Mouse (Mus musculus): Measurements from ENCODE around the gene Hpse2. TPM values are rescaled to one million over a fixed set of nuclear protein-coding genes. Genes with fewer than 3 reads are reported as not detected.
A peak's percentile ranks its signal among the peaks of the same experiment; 100 is the strongest.
"Not testable (repeated sequence)": the region's sequence is repeated elsewhere in the genome, so short reads cannot be mapped to it uniquely, and the experiment has no call there.

The Hpse2 gene
- polyA plus RNA-seq, 1 experiment from 2014 or later: 0.05 TPM

DNA sequence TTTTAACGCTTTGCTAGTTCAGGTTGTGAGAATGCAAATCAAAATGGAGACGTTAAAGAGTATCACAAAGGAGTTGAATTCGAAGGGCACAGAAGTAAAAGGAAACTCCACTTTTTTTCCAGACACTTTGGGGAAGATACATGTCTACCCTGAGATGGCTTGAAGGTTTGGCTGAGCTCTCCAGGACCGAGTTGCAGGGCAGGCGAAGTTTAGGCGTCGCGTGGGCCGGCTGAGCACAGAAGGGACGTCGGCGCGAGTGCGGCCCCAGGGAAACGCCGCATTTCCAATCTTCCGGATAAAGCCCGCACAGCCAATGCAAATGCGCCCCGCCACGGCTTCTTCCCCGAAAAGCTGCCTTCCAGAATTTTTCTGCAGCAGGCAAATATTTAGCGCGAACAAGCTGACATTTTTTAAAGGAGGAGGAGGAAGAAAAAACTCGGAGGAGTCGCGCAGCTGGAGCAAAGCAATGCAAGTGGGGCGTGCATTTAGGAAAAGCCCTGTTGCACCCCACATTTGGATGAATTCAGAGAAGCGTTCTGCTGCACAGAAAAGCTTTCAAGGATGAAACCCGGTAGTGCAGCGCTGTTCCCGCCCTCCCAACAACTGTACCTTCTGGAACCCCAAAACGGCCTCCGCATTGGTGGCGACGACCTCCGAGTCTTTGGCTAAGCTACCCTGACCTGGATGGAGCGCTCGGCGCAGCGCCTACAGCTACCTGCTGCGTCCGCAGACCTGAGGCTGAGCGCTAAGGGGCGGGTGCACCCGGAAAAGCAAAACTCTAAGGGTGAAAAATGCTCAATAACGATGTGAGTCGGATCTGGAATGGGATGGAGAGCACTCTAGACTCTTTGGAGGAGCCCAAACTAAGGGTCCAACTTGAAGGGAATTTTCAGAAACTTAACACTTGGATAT lies 1.9 kb downstream of the Hpse2 start:
- peaks cover 63% of the 10 kb centered on the region for H3K27me3 ChIP-seq (replicated peaks; ENCODE audit: control insufficient read depth, insufficient read depth, low read length)
- DNase-seq (ENCODE audit: low spot score): peak; percentile 44
- H3K9me3 ChIP-seq (ENCODE audit: control insufficient read depth, low read length): no peaks in the 10 kb centered on the region
- no peak for ATAC-seq (replicated peaks; ENCODE audit: low FRiP score)
- no peaks in the 10 kb centered on the region for H3K36me3 ChIP-seq (ENCODE audit: control insufficient read depth, insufficient read depth, low read length)
- peak overlapping the region; percentile 29 for H3K4me3 ChIP-seq (ENCODE audit: low read depth, low read length)
- WGBS: under 1% methylated on average over 48 of the region's 48 CpGs
- H3K4me2 ChIP-seq: peak overlapping the region; percentile 51
- no peak overlapping the region for H3K27ac ChIP-seq (ENCODE audit: low read depth, low read length)
- H3K4me1 ChIP-seq (replicated peaks; ENCODE audit: control insufficient read depth, insufficient read depth, low read length): no peaks in the 10 kb centered on the region
- H3K9ac ChIP-seq (ENCODE audit: low read depth, low read length): no peak overlapping the region

DNA sequence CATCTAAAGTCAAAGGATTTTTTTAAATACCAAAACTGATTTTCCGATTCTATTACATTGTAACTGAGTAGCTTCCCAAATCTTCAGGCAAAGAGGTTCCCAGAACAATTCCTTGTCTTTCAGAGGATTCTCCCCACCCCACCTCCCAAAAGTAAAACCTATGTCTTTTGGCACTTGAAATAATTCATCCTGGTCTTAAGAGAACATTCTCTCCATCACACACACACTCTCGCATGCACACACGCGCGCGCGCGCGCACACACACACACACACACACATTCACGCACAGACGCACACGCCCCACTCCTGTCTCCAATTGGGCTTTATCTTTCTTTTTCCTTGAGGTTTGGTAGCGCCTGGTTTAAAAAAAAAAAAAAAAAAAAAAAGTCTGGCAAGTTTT lies 2.7 kb downstream of the Hpse2 start:
- Histone ChIP-seq H3K27ac (ENCODE audit: low read depth, low read length) (no peak overlapping the region), H3K4me2 (peak overlapping the region; percentile 52), H3K4me3 (ENCODE audit: low read depth, low read length) (no peak overlapping the region), H3K27me3 (replicated peaks; ENCODE audit: control insufficient read depth, insufficient read depth, low read length) (peaks cover 63% of the 10 kb centered on the region), H3K9ac (ENCODE audit: low read depth, low read length) (no peak overlapping the region), H3K4me1 (replicated peaks; ENCODE audit: control insufficient read depth, insufficient read depth, low read length) (no peaks in the 10 kb centered on the region), H3K9me3 (ENCODE audit: control insufficient read depth, low read length) (no peaks in the 10 kb centered on the region), H3K36me3 (ENCODE audit: control insufficient read depth, insufficient read depth, low read length) (no peaks in the 10 kb centered on the region)
- no peak for DNase-seq (ENCODE audit: low spot score)
- no peak for ATAC-seq (replicated peaks; ENCODE audit: low FRiP score)
- 5% methylated on average over 13 of the region's 13 CpGs for WGBS

DNA sequence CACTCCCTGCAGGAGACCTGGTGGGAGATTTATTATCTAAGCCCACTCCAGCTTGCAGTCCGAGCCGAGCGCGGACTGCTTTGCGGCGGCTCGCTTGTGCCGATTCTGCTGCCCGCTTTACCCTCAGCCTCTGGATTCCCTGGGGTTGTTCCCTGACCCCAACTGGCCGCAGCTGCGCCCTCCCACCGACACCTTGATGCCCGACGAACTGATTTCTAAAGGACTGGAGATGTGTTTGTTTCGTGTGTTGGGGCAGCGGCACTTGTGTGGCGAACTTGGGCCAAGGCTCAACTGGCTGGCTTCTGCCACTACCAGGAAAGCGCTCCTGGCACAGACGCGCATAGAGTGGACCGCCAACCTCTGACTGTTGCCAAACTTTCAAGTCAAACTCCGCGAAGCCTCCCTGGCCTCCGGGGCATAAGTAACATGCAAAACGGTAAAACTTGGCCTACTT lies 3.1 kb downstream of the Hpse2 start:
- Histone ChIP-seq H3K36me3 (ENCODE audit: control insufficient read depth, insufficient read depth, low read length) (no peaks in the 10 kb centered on the region), H3K4me3 (ENCODE audit: low read depth, low read length) (peak overlapping the region; percentile 29), H3K9me3 (ENCODE audit: control insufficient read depth, low read length) (no peaks in the 10 kb centered on the region), H3K9ac (ENCODE audit: low read depth, low read length) (no peak overlapping the region), H3K27ac (ENCODE audit: low read depth, low read length) (no peak overlapping the region), H3K4me2 (peak overlapping the region; percentile 52), H3K27me3 (replicated peaks; ENCODE audit: control insufficient read depth, insufficient read depth, low read length) (peaks cover 63% of the 10 kb centered on the region), H3K4me1 (replicated peaks; ENCODE audit: control insufficient read depth, insufficient read depth, low read length) (no peaks in the 10 kb centered on the region)
- 3% methylated on average over 25 of the region's 25 CpGs for WGBS
- DNase-seq (ENCODE audit: low spot score) (peak; percentile 43), ATAC-seq (replicated peaks; ENCODE audit: low FRiP score) (no peak)

DNA sequence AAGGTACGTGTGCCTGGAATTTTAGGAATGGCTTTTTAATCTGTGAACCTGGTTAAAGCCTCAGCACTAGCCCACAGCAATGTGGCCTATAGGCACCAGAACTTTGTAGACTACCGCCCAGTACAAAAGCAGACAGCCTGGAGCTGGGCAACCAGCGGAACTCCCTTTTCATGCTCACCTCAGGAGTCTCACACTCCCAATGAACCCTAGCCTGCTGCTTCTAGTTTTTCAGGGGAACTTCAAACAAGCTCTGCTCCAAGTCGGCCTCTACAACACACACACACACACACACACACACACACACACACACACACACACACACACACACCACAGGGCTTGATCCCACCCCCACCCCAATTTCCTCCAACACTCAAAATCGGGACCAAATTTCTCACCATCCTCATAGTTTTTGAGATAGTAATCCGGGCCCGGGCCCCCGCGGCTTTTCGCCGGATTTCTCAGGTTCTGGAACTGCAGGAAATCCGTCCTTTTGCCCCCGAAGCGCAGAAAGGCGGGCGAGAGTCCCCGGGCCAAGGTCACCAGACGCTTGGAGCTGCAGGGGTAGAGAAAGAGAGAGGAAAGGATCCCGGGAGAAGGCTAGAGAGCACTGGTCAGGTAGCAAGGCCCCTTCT lies 3.7 kb downstream of the Hpse2 start:
- Histone ChIP-seq H3K9me3 (ENCODE audit: control insufficient read depth, low read length) (no peaks in the 10 kb centered on the region), H3K27me3 (replicated peaks; ENCODE audit: control insufficient read depth, insufficient read depth, low read length) (peaks cover 62% of the 10 kb centered on the region), H3K36me3 (ENCODE audit: control insufficient read depth, insufficient read depth, low read length) (no peaks in the 10 kb centered on the region), H3K9ac (ENCODE audit: low read depth, low read length) (no peak overlapping the region), H3K4me1 (replicated peaks; ENCODE audit: control insufficient read depth, insufficient read depth, low read length) (no peaks in the 10 kb centered on the region), H3K4me3 (ENCODE audit: low read depth, low read length) (peak overlapping the region; percentile 29), H3K4me2 (peak overlapping the region; percentile 52), H3K27ac (ENCODE audit: low read depth, low read length) (no peak overlapping the region)
- DNase-seq (ENCODE audit: low spot score): no peak
- no peak for ATAC-seq (replicated peaks; ENCODE audit: low FRiP score)
- WGBS: 4% methylated on average over 19 of the region's 19 CpGs

DNA sequence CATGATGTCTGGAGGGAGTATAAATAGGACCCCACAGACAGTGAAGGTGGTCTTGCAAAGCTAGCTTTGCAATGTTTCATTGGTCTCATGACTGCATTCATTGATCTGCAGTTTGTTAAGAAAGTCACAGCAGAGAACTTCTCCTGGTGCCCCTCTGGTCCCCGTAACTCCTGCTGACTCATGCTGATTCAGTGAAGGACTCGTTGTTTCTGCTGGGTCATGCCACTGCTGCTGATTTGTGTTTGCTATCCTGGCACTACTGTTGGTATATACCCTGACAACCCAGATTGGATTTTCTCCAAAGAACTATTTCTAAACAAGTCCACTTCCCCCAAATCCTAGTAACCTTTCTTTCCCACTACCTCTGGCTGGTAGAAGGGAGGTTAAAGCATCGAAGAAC lies 29.3 kb downstream of the Hpse2 start:
- H3K9ac ChIP-seq (ENCODE audit: low read depth, low read length): no peak overlapping the region
- DNase-seq (ENCODE audit: low spot score) (no peak), ATAC-seq (replicated peaks; ENCODE audit: low FRiP score) (no peak)
- no peak overlapping the region for H3K4me2 ChIP-seq
- 67% methylated on average over 3 of the region's 3 CpGs for WGBS
- no peaks in the 10 kb centered on the region for H3K27me3 ChIP-seq (replicated peaks; ENCODE audit: control insufficient read depth, insufficient read depth, low read length)
- H3K36me3 ChIP-seq (ENCODE audit: control insufficient read depth, insufficient read depth, low read length): no peaks in the 10 kb centered on the region
- H3K4me3 ChIP-seq (ENCODE audit: low read depth, low read length): no peak overlapping the region
- no peaks in the 10 kb centered on the region for H3K4me1 ChIP-seq (replicated peaks; ENCODE audit: control insufficient read depth, insufficient read depth, low read length)
- no peak overlapping the region for H3K27ac ChIP-seq (ENCODE audit: low read depth, low read length)
- no peaks in the 10 kb centered on the region for H3K9me3 ChIP-seq (ENCODE audit: control insufficient read depth, low read length)

DNA sequence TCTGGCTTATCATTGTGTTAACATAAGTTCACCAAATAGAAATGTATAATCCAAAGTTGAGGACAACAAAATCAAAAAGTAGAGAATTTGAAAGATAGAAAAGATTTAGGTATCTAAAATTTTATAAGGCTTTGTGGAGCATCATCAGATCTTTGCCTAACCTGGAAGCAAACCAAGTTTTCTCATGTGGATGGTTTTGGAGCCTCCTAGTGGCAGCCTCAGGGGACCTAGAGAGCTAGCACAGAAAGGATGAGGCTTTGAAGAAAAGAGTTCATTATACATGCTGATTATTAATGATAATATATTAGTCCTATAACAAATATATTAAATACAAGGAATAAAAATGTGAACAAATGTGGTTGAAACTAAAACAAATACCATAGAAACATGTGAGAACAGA lies 77.0 kb downstream of the Hpse2 start:
- Histone ChIP-seq H3K9ac (ENCODE audit: low read depth, low read length) (no peak overlapping the region), H3K27ac (ENCODE audit: low read depth, low read length) (no peak overlapping the region), H3K4me2 (no peak overlapping the region), H3K27me3 (replicated peaks; ENCODE audit: control insufficient read depth, insufficient read depth, low read length) (no peaks in the 10 kb centered on the region), H3K36me3 (ENCODE audit: control insufficient read depth, insufficient read depth, low read length) (no peaks in the 10 kb centered on the region), H3K9me3 (ENCODE audit: control insufficient read depth, low read length) (no peaks in the 10 kb centered on the region), H3K4me1 (replicated peaks; ENCODE audit: control insufficient read depth, insufficient read depth, low read length) (no peaks in the 10 kb centered on the region), H3K4me3 (ENCODE audit: low read depth, low read length) (no peak overlapping the region)
- ATAC-seq (replicated peaks; ENCODE audit: low FRiP score) (no peak), DNase-seq (ENCODE audit: low spot score) (no peak)

DNA sequence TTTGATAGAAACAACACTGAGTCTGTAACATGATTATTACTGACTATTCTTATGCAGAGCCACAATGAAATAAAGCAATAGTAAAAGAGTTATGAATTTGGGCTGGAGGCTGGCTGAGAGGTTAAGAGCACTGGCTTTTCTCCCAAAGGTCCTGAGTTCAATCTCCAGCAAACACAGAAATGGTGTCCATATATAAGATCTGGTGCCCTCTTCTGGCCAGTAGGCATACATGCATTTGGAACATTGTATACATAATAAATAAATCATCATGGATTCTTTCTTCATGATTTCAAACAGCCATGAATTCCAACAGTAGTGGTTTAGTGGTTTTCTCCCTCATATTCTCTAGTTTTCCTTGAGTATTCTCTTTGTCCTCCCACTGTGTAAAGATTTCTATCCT lies 81.4 kb downstream of the Hpse2 start:
- Histone ChIP-seq H3K4me1 (replicated peaks; ENCODE audit: control insufficient read depth, insufficient read depth, low read length) (no peaks in the 10 kb centered on the region), H3K36me3 (ENCODE audit: control insufficient read depth, insufficient read depth, low read length) (no peaks in the 10 kb centered on the region), H3K9ac (ENCODE audit: low read depth, low read length) (no peak overlapping the region), H3K27me3 (replicated peaks; ENCODE audit: control insufficient read depth, insufficient read depth, low read length) (no peaks in the 10 kb centered on the region), H3K4me3 (ENCODE audit: low read depth, low read length) (no peak overlapping the region), H3K4me2 (no peak overlapping the region), H3K9me3 (ENCODE audit: control insufficient read depth, low read length) (no peaks in the 10 kb centered on the region), H3K27ac (ENCODE audit: low read depth, low read length) (no peak overlapping the region)
- DNase-seq (ENCODE audit: low spot score): no peak
- ATAC-seq (replicated peaks; ENCODE audit: low FRiP score): no peak

DNA sequence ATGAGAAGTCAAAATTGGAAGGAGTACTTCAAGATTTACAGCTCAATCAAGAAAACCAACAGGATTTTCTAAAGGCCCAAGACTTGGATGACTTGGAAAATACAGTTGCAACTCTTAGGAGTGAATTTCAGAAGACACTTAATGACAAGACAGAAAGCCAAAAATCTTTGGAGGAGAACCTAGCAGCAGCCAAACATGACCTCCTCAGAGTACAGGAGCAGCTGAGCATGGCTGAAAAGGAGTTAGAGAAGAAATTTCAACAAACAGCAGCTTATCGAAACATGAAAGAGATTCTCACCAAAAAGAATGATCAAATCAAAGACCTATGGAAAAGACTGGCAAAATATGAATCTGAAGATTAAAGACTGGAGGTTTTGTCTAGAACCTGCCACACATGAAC lies 106.8 kb downstream of the Hpse2 start:
- not testable (repeated sequence) for H3K36me3 ChIP-seq (ENCODE audit: control insufficient read depth, insufficient read depth, low read length); H3K27me3 ChIP-seq (replicated peaks; ENCODE audit: control insufficient read depth, insufficient read depth, low read length); ATAC-seq (replicated peaks; ENCODE audit: low FRiP score); H3K27ac ChIP-seq (ENCODE audit: low read depth, low read length); DNase-seq (ENCODE audit: low spot score); H3K4me3 ChIP-seq (ENCODE audit: low read depth, low read length); H3K4me1 ChIP-seq (replicated peaks; ENCODE audit: control insufficient read depth, insufficient read depth, low read length); H3K9ac ChIP-seq (ENCODE audit: low read depth, low read length); H3K9me3 ChIP-seq (ENCODE audit: control insufficient read depth, low read length); H3K4me2 ChIP-seq
- WGBS: 78% methylated on average over 1 of the region's 1 CpGs

DNA sequence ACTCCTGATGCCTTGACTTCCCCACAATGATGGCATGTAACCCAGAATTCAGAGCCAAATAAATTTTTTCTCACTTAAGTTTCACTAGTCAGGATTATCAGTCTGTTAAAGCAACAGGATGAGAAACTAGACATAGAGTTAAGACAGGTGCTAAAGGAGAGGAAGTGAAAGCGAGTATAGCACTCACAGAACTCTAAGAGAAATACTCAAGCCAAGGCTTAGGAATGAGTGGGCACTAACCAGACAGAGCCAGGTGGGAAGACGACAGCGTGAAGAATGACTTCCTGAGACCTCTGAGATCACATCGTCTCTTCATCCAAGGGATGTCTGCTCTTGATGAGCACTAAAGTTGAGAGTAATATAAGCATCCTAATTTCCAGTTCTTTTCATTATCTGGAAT lies 144.2 kb downstream of the Hpse2 start:
- no peaks in the 10 kb centered on the region for H3K36me3 ChIP-seq (ENCODE audit: control insufficient read depth, insufficient read depth, low read length)
- no peak overlapping the region for H3K9ac ChIP-seq (ENCODE audit: low read depth, low read length)
- no peak overlapping the region for H3K27ac ChIP-seq (ENCODE audit: low read depth, low read length)
- ATAC-seq (replicated peaks; ENCODE audit: low FRiP score) (no peak), DNase-seq (ENCODE audit: low spot score) (no peak)
- no peaks in the 10 kb centered on the region for H3K4me1 ChIP-seq (replicated peaks; ENCODE audit: control insufficient read depth, insufficient read depth, low read length)
- no peak overlapping the region for H3K4me2 ChIP-seq
- 74% methylated on average over 4 of the region's 4 CpGs for WGBS
- H3K9me3 ChIP-seq (ENCODE audit: control insufficient read depth, low read length): no peaks in the 10 kb centered on the region
- no peaks in the 10 kb centered on the region for H3K27me3 ChIP-seq (replicated peaks; ENCODE audit: control insufficient read depth, insufficient read depth, low read length)
- no peak overlapping the region for H3K4me3 ChIP-seq (ENCODE audit: low read depth, low read length)
